Mouse (Mus musculus): ENCODE data around the gene Gosr1. TPM values are rescaled to one million over a fixed set of nuclear protein-coding genes. Genes with fewer than 3 reads are reported as not detected.
"Not testable (repeated sequence)": the region's sequence is repeated elsewhere in the genome, so short reads cannot be mapped to it uniquely, and the experiment has no call there.

Gene Gosr1
- polyA plus RNA-seq, 1 experiment from 2014 or later: 21.3 TPM

DNA sequence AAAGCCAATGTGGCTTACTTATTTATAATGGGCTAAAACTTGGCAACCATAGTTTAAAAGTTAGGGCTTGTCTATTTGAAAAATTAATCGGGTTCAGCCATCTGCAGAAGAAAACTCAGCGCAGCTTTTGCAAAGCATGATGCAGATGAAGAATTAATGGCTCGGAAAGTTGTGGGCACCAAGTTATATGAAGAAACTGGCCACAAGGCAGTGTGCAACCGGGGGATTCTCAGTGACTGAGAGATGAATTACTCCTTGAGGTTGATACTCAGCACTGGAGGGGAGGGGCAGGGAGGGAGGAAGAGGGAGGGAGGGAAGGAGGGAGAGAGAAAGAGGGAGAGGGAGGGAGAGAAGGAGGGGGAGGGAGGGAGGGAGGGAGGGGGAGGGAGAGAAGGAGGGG, 46.4 kb downstream of the Gosr1 start:
- Histone ChIP-seq H3K4me3 (no peak overlapping the region), H3K27ac (no peak overlapping the region), H3K4me1 (peaks cover 12% of the 10 kb centered on the region), H3K36me3 (no peaks in the 10 kb centered on the region), H3K27me3 (ENCODE audit: low read depth, poor library complexity, severe bottlenecking) (no peaks in the 10 kb centered on the region), H3K9me3 (replicated peaks) (no peaks in the 10 kb centered on the region)
- no peak for DNase-seq (ENCODE audit: low spot score)
- WGBS: 87% methylated on average over 4 of the region's 4 CpGs

- H3K36me3 ChIP-seq: no peaks in the 10 kb centered on the region
- peak overlapping the region; percentile 54 for H3K27ac ChIP-seq
- peaks cover 15% of the 10 kb centered on the region for H3K4me1 ChIP-seq
- WGBS: 32% methylated on average over 14 of the region's 17 CpGs
- H3K27me3 ChIP-seq (ENCODE audit: low read depth, poor library complexity, severe bottlenecking): no peaks in the 10 kb centered on the region
- H3K9me3 ChIP-seq (replicated peaks): no peaks in the 10 kb centered on the region
- peak overlapping the region; percentile 16; the same call in 1 of the 2 replicates for H3K4me3 ChIP-seq
- DNase-seq (ENCODE audit: low spot score): peak; percentile 39
Observed at GRCm38 (mm10) chr11:76709625-76710452, 53.5 kb downstream of the Gosr1 start.

DNA sequence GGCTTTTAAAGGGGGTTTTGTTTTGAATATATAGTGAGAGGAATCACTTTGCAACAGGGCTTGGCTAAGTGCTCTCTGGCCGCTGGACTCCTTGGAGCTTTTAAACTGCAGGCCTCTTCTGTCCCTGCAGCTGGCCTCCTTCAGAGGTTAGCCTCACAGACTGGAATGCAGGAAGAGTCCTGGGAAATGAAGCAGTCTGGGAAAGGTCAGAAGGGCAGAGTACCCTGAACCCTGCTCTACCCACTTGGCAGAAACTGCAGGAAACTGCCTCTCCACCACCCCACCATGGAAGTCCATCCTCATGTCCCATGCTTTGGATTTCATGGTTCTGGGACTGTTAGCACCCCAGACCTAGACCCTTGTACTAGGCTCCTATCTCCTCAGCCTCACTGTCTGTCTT, 54.5 kb downstream of the Gosr1 start:
- 32% methylated on average over 1 of the region's 1 CpGs for WGBS
- Histone ChIP-seq H3K4me3 (no peak overlapping the region), H3K9me3 (replicated peaks) (no peaks in the 10 kb centered on the region), H3K27me3 (ENCODE audit: low read depth, poor library complexity, severe bottlenecking) (no peaks in the 10 kb centered on the region), H3K36me3 (no peaks in the 10 kb centered on the region), H3K27ac (no peak overlapping the region), H3K4me1 (peaks cover 15% of the 10 kb centered on the region)
- no peak for DNase-seq (ENCODE audit: low spot score)

GRCm38 (mm10) chr11:76708066-76708465, 55.3 kb downstream of the Gosr1 start:
- DNase-seq (ENCODE audit: low spot score): no peak
- no peak overlapping the region for H3K4me3 ChIP-seq
- no peak overlapping the region for H3K27ac ChIP-seq
- H3K36me3 ChIP-seq: no peaks in the 10 kb centered on the region
- H3K4me1 ChIP-seq: peaks cover 15% of the 10 kb centered on the region
- H3K27me3 ChIP-seq (ENCODE audit: low read depth, poor library complexity, severe bottlenecking): no peaks in the 10 kb centered on the region
- no peaks in the 10 kb centered on the region for H3K9me3 ChIP-seq (replicated peaks)
- WGBS: 90% methylated on average over 1 of the region's 1 CpGs

- Histone ChIP-seq H3K27me3 (ENCODE audit: low read depth, poor library complexity, severe bottlenecking) (no peaks in the 10 kb centered on the region), H3K36me3 (no peaks in the 10 kb centered on the region), H3K27ac (no peak overlapping the region), H3K4me3 (no peak overlapping the region), H3K4me1 (peaks cover 15% of the 10 kb centered on the region), H3K9me3 (replicated peaks) (no peaks in the 10 kb centered on the region)
- DNase-seq (ENCODE audit: low spot score): no peak
- 85% methylated on average over 3 of the region's 3 CpGs for WGBS
Observed at GRCm38 (mm10) chr11:76707656-76708055, 55.7 kb downstream of the Gosr1 start.

DNA sequence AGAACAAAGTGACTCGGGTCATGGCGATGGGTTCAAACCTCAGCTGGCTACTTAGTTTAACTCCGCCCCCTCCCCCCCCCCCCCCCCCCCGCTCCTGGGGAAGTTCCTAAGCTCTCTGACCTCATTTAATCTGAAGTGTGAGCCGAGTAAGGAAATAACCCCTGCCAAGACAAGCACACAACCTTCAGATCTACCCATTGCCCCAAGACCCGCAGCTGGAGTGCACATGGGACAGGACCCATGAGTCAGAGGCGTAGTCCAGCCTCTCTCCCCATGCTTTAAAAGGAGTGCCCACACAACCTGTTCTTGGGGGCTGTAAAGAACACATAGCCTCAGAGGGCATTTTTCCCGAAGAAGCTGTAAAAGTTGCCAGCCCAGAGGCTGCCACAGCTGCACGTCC, 63.8 kb downstream of the Gosr1 start:
- no peak for DNase-seq (ENCODE audit: low spot score)
- WGBS: 56% methylated on average over 9 of the region's 9 CpGs
- no peak overlapping the region for H3K4me3 ChIP-seq
- H3K36me3 ChIP-seq: no peaks in the 10 kb centered on the region
- H3K27ac ChIP-seq: peak overlapping the region; percentile 12; the same call in 1 of the 2 replicates
- H3K27me3 ChIP-seq (ENCODE audit: low read depth, poor library complexity, severe bottlenecking): no peaks in the 10 kb centered on the region
- no peaks in the 10 kb centered on the region for H3K9me3 ChIP-seq (replicated peaks)
- peaks cover 12% of the 10 kb centered on the region for H3K4me1 ChIP-seq

DNA sequence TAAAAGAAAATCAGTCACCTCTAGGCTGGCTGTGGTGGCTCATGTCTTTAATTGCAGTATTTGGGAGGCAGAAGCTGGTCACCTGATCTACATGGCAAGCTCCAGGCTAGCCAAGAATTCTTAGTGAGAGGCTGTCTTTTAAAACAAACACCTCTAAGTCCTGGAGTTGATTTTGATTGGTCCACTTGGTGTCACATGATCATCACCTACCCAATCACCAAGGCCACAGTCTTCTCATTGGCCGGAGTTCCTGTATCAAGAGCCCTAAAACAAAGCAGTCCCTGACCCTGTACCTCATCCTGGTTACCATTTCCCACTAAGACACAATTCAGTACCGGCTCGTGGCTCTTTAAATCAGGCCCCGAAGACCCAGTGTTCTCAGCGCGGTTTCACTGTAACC, 67.6 kb downstream of the Gosr1 start:
- H3K27ac ChIP-seq: peak overlapping the region; percentile 39; the same call in 1 of the 2 replicates
- H3K4me3 ChIP-seq: no peak overlapping the region
- H3K9me3 ChIP-seq (replicated peaks): no peaks in the 10 kb centered on the region
- H3K27me3 ChIP-seq (ENCODE audit: low read depth, poor library complexity, severe bottlenecking): no peaks in the 10 kb centered on the region
- DNase-seq (ENCODE audit: low spot score): no peak
- no peaks in the 10 kb centered on the region for H3K36me3 ChIP-seq
- H3K4me1 ChIP-seq: peaks cover 12% of the 10 kb centered on the region
- 70% methylated on average over 6 of the region's 6 CpGs for WGBS

DNA sequence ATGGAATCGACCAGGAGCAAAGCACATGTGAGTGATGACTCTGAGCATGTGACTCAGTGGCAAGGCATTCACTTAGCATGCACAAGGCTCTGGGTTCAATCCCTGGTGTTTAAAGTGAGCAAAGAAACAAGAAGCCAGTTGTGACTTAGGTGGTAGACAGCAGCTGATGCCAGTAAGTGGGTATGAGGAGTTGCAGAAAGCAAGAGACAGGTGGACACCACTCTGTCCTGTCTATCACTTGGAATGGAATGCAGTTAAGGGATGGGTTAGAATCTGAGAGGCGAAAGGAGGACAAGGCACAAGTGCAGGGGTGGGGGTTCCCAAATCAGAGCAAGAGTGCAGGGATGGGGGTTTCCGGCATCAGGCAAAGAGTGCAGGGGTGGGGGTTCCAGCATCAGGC, 71.3 kb downstream of the Gosr1 start:
- Histone ChIP-seq H3K4me3 (no peak overlapping the region), H3K4me1 (no peaks in the 10 kb centered on the region), H3K27me3 (ENCODE audit: low read depth, poor library complexity, severe bottlenecking) (no peaks in the 10 kb centered on the region), H3K27ac (no peak overlapping the region), H3K36me3 (no peaks in the 10 kb centered on the region), H3K9me3 (replicated peaks) (no peaks in the 10 kb centered on the region)
- DNase-seq (ENCODE audit: low spot score): no peak
- 80% methylated on average over 3 of the region's 3 CpGs for WGBS

DNA sequence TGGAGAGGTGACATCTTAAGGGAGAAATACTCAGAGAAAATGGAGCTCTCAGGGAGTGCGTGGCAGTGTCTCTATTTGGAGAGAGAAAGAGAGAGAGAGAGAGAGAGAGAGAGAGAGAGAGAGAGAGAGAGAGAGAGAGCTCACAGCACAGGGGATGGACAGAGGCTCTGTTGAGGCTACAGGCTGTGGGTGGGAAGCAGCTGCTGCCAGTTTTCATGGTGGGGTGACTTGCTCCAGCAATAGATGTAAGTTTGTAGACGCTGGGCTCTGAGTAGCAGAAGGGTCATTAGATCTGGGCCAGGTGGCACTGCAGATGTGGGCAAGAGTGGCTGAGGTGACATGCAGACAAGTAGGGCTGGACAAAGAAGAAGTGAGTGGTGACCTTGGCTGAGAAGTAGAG, 77.8 kb downstream of the Gosr1 start:
- Histone ChIP-seq H3K4me1 (no peaks in the 10 kb centered on the region), H3K36me3 (no peaks in the 10 kb centered on the region)
- WGBS: 80% methylated on average over 2 of the region's 2 CpGs

GRCm38 (mm10) chr11:76679508-76679907, 83.9 kb downstream of the Gosr1 start, which contains the start of gene Trarg1:
Gene Trarg1 (plus strand): TSS chr11:76679808.
- not testable (repeated sequence) for DNase-seq (ENCODE audit: low spot score); H3K9me3 ChIP-seq (replicated peaks); H3K36me3 ChIP-seq; H3K27ac ChIP-seq; H3K4me1 ChIP-seq
- WGBS: 46% methylated on average over 8 of the region's 8 CpGs
- 0 out of 2 replicates have a peak within 1 kb of the TSS, but pooled peaks have one; percentile 8 for H3K4me3 ChIP-seq
- H3K27me3 ChIP-seq (ENCODE audit: low read depth, poor library complexity, severe bottlenecking): peaks cover 36% of the 10 kb centered on the region

More for the DNA sequence above, 77.8 kb downstream of the Gosr1 start:
- no peak for DNase-seq (ENCODE audit: low spot score)
- Histone ChIP-seq H3K4me3 (no peak overlapping the region), H3K27ac (no peak overlapping the region), H3K27me3 (ENCODE audit: low read depth, poor library complexity, severe bottlenecking) (peaks cover under 1% of the 10 kb centered on the region; the same call in 1 of the 2 replicates), H3K9me3 (replicated peaks) (no peaks in the 10 kb centered on the region)

Other genes starting within 250 kb of the Gosr1 start
- 44.7 and 53.7 TPM in 2 replicates for gene Abr, start 141.3 kb downstream of the Gosr1 start, polyA plus RNA-seq (2016; fragmentation: Nextera tagmentation; extraction: Ambion mirVana)
- gene Bhlha9, start 91.1 kb downstream of the Gosr1 start, polyA plus RNA-seq (2016; fragmentation: Nextera tagmentation; extraction: Ambion mirVana): 18.9 and 22.9 TPM in 2 replicates
- 0.04 and 0.09 TPM in 2 replicates for gene Trarg1, start 83.8 kb downstream of the Gosr1 start, polyA plus RNA-seq (2016; fragmentation: Nextera tagmentation; extraction: Ambion mirVana)
- 6.8 and 9.2 TPM in 2 replicates for gene Cpd, start 83.4 kb upstream of the Gosr1 start, polyA plus RNA-seq (2016; fragmentation: Nextera tagmentation; extraction: Ambion mirVana)
- 0.10 and 0.14 TPM in 2 replicates for gene Tmigd1, start 138.6 kb upstream of the Gosr1 start, polyA plus RNA-seq (2016; fragmentation: Nextera tagmentation; extraction: Ambion mirVana)
- gene Blmh, start 161.2 kb upstream of the Gosr1 start, polyA plus RNA-seq (2016; fragmentation: Nextera tagmentation; extraction: Ambion mirVana): 200 and 201 TPM in 2 replicates
- 0.11 and 0.43 TPM in 2 replicates for gene Slc6a4, start 235.0 kb upstream of the Gosr1 start, polyA plus RNA-seq (2016; fragmentation: Nextera tagmentation; extraction: Ambion mirVana)

Measured in limb, embryonic 10.5 days (tissue).